Mouse (Mus musculus): ENCODE data around the gene Pola1. TPM values are rescaled to one million over a fixed set of nuclear protein-coding genes. Genes with fewer than 3 reads are reported as not detected.

Pola1 gene
- polyA plus RNA-seq, 1 experiment: 1.4 TPM

DNA sequence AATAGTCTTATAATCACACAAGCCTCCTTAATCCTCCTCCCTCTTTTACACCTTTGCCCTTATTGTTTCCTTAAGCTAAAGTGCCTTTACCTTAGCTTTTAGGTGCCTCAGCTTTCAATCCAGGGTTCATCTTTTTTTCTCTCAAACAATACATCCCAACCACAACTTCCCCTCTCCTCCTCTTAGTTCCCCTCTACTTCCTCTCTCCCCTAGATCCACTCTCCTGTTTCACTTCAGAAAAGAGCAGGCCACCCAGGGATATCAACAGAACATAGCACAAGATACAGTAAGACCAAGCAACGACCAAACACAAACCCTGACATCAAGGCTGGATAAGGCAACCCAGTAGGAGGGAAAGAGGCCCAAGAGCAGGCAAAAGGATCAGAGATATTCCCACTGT is 29.7 kb downstream of the Pola1 start:
- Histone ChIP-seq H3K4me2 (ENCODE audit: low read depth) (no peak overlapping the region), H3K36me3 (ENCODE audit: control insufficient read depth, insufficient read depth) (no peaks in the 10 kb centered on the region), H3K4me3 (no peak overlapping the region), H3K79me2 (ENCODE audit: control insufficient read depth, insufficient read depth) (no peaks in the 10 kb centered on the region), H3ac (ENCODE audit: control insufficient read depth, insufficient read length) (no peak overlapping the region), H3K27me3 (ENCODE audit: control insufficient read depth, insufficient read depth, insufficient read length) (no peaks in the 10 kb centered on the region)
- no peak for TF ChIP-seq CEBPB (IDR thresholded peaks at IDR 0.05; ENCODE audit: insufficient read depth, poor library complexity, severe bottlenecking)
- TF ChIP-seq TCF3 (IDR thresholded peaks at IDR 0.05; ENCODE audit: insufficient read length, low read depth): no peak
- TF ChIP-seq USF1 (IDR thresholded peaks at IDR 0.05; ENCODE audit: low read depth): no peak
- no peak for TF ChIP-seq MAX (IDR thresholded peaks at IDR 0.05; ENCODE audit: low read depth)
- TF ChIP-seq POLR2AphosphoS2 (IDR thresholded peaks at IDR 0.05; ENCODE audit: insufficient read length, low read depth): no peak

DNA sequence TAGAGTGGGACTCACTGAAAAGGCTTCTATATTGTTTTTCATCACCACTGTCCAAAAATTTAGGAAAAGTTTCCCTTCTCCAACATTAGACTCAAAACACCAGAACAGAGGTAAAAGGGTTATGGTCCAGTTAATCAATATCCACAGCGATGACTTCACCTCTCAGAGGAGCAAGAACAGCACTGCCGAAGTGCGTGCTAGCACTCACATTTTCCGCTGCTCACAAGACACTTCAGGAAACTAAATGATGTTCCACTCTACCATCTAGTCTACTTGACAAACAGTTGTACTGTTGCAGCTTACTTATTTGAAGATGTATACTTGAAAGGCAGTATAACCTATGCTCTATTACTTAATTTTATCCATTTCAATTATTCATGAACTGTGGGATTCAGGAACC is 37.7 kb downstream of the Pola1 start:
- Histone ChIP-seq H3ac (ENCODE audit: control insufficient read depth, insufficient read length) (no peak overlapping the region), H3K79me2 (ENCODE audit: control insufficient read depth, insufficient read depth) (no peaks in the 10 kb centered on the region), H3K36me3 (ENCODE audit: control insufficient read depth, insufficient read depth) (no peaks in the 10 kb centered on the region), H3K4me3 (no peak overlapping the region), H3K27me3 (ENCODE audit: control insufficient read depth, insufficient read depth, insufficient read length) (no peaks in the 10 kb centered on the region), H3K4me2 (ENCODE audit: low read depth) (no peak overlapping the region)
- TF ChIP-seq REST (IDR thresholded peaks at IDR 0.05; ENCODE audit: insufficient read depth, insufficient read length): no peak
- TF ChIP-seq E2F4 (IDR thresholded peaks at IDR 0.05; ENCODE audit: insufficient read depth): no peak
- TF ChIP-seq POLR2AphosphoS2 (IDR thresholded peaks at IDR 0.05; ENCODE audit: insufficient read length, low read depth): no peak
- no peak for TF ChIP-seq POLR2A (IDR thresholded peaks at IDR 0.05; ENCODE audit: insufficient read length, low read depth)
- TF ChIP-seq MYOG (IDR thresholded peaks at IDR 0.05; ENCODE audit: control insufficient read depth in 1 of 3, insufficient read depth in 1 of 3, insufficient read length in 2 of 3, low read depth in 2 of 3): no peak
- no peak for TF ChIP-seq MAX (IDR thresholded peaks at IDR 0.05; ENCODE audit: low read depth)
- TF ChIP-seq TCF3 (IDR thresholded peaks at IDR 0.05; ENCODE audit: insufficient read length, low read depth): no peak
- TF ChIP-seq MYOD1 (IDR thresholded peaks at IDR 0.05; ENCODE audit: control insufficient read depth in 1 of 3, insufficient read length in 2 of 3, low read depth in 2 of 3): no peak

DNA sequence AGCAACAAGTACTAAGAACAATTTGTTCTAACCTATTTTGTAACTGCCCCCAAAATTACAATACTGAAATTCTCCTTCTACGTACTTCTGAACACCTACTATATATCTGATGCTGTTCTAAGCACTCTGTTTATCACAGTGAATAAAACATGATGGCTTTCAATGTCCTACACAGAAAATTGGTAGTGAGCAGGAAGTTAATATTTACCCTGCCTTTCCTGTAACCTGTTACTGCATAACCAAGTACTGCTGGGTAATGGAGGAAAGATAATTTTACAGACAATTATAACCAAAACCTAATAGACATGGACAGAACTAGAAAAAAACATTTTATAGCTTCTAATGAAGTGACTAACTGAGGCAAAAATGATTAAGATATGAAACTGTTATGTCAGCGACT is 51.0 kb downstream of the Pola1 start:
- no peak overlapping the region for H3K4me3 ChIP-seq
- H3K27me3 ChIP-seq (ENCODE audit: control insufficient read depth, insufficient read depth, insufficient read length): no peaks in the 10 kb centered on the region
- H3K4me2 ChIP-seq (ENCODE audit: low read depth): no peak overlapping the region
- H3ac ChIP-seq (ENCODE audit: control insufficient read depth, insufficient read length): no peak overlapping the region
- H3K79me2 ChIP-seq (ENCODE audit: control insufficient read depth, insufficient read depth): no peaks in the 10 kb centered on the region
- no peak for TF ChIP-seq REST (IDR thresholded peaks at IDR 0.05; ENCODE audit: insufficient read depth, insufficient read length)
- H3K36me3 ChIP-seq (ENCODE audit: control insufficient read depth, insufficient read depth): no peaks in the 10 kb centered on the region

DNA sequence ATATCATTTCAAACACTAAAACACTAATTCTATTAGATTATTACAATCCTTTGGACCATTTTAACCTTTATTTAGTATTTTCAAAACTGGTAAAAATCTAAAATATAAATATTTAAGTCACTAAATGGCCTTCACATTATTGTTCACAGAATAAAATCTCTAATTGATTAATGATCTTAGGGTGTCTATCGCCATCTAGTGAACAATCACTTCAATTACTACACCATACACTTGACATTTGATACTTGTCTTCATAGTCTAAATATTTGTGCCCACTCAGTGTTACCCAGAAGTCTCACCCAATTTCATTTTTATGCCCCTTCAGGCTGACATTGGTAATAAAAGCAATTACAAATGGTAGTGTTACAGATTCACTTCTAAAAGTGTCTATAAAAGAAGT is 74.8 kb downstream of the Pola1 start:
- H3K4me2 ChIP-seq (ENCODE audit: low read depth): no peak overlapping the region
- no peaks in the 10 kb centered on the region for H3K79me2 ChIP-seq (ENCODE audit: control insufficient read depth, insufficient read depth)
- H3K4me3 ChIP-seq: no peak overlapping the region
- no peaks in the 10 kb centered on the region for H3K27me3 ChIP-seq (ENCODE audit: control insufficient read depth, insufficient read depth, insufficient read length)
- TF ChIP-seq TCF3 (IDR thresholded peaks at IDR 0.05; ENCODE audit: insufficient read length, low read depth) (no peak), POLR2AphosphoS2 (IDR thresholded peaks at IDR 0.05; ENCODE audit: insufficient read length, low read depth) (no peak), TCF12 (IDR thresholded peaks at IDR 0.05; ENCODE audit: insufficient read depth, poor library complexity, severe bottlenecking) (no peak), MAX (IDR thresholded peaks at IDR 0.05; ENCODE audit: low read depth) (no peak), USF1 (IDR thresholded peaks at IDR 0.05; ENCODE audit: low read depth) (no peak), MYOG (IDR thresholded peaks at IDR 0.05; ENCODE audit: control insufficient read depth in 1 of 3, insufficient read depth in 1 of 3, insufficient read length in 2 of 3, low read depth in 2 of 3) (no peak), E2F4 (IDR thresholded peaks at IDR 0.05; ENCODE audit: insufficient read depth) (no peak), MYOD1 (IDR thresholded peaks at IDR 0.05; ENCODE audit: control insufficient read depth in 1 of 3, insufficient read length in 2 of 3, low read depth in 2 of 3) (no peak)
- no peaks in the 10 kb centered on the region for H3K36me3 ChIP-seq (ENCODE audit: control insufficient read depth, insufficient read depth)
- no peak overlapping the region for H3ac ChIP-seq (ENCODE audit: control insufficient read depth, insufficient read length)

DNA sequence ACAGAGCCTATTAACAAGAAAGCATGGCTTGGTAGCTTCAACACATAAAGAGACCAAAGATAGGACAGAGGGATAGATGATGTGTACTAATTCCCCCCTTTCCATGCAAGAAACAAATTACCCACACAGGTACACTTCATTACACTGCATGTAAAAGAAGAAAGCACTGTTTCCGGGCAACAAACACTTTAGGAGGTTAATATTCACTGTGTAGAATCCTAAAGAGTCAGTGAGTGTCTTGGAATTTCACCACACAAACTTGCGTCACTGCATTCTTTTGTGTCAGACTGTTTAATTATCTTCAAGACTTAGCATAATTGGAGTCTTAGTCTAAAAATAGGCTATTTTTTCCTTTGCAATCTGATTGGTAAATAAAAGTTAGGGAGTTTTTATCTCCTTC is 92.2 kb downstream of the Pola1 start:
- H3K27me3 ChIP-seq (ENCODE audit: control insufficient read depth, insufficient read depth, insufficient read length): no peaks in the 10 kb centered on the region
- TF ChIP-seq REST (IDR thresholded peaks at IDR 0.05; ENCODE audit: insufficient read depth, insufficient read length) (no peak), CEBPB (IDR thresholded peaks at IDR 0.05; ENCODE audit: insufficient read depth, poor library complexity, severe bottlenecking) (no peak), E2F4 (IDR thresholded peaks at IDR 0.05; ENCODE audit: insufficient read depth) (no peak), TCF3 (IDR thresholded peaks at IDR 0.05; ENCODE audit: insufficient read length, low read depth) (no peak), TCF12 (IDR thresholded peaks at IDR 0.05; ENCODE audit: insufficient read depth, poor library complexity, severe bottlenecking) (no peak), USF1 (IDR thresholded peaks at IDR 0.05; ENCODE audit: low read depth) (no peak), MYOD1 (IDR thresholded peaks at IDR 0.05; ENCODE audit: control insufficient read depth in 1 of 3, insufficient read length in 2 of 3, low read depth in 2 of 3) (no peak), POLR2AphosphoS2 (IDR thresholded peaks at IDR 0.05; ENCODE audit: insufficient read length, low read depth) (no peak), SRF (IDR thresholded peaks at IDR 0.05; ENCODE audit: control insufficient read depth, insufficient read length, low read depth) (no peak), MAX (IDR thresholded peaks at IDR 0.05; ENCODE audit: low read depth) (no peak), MYOG (IDR thresholded peaks at IDR 0.05; ENCODE audit: control insufficient read depth in 1 of 3, insufficient read depth in 1 of 3, insufficient read length in 2 of 3, low read depth in 2 of 3) (no peak), POLR2A (IDR thresholded peaks at IDR 0.05; ENCODE audit: insufficient read length, low read depth) (no peak)
- no peaks in the 10 kb centered on the region for H3K36me3 ChIP-seq (ENCODE audit: control insufficient read depth, insufficient read depth)
- no peak overlapping the region for H3K4me2 ChIP-seq (ENCODE audit: low read depth)
- no peaks in the 10 kb centered on the region for H3K79me2 ChIP-seq (ENCODE audit: control insufficient read depth, insufficient read depth)
- no peak overlapping the region for H3ac ChIP-seq (ENCODE audit: control insufficient read depth, insufficient read length)
- H3K4me3 ChIP-seq: no peak overlapping the region

All from myocyte (in vitro differentiated cells).